Mouse (Mus musculus): Measurements from ENCODE around the gene Actr8.

Gene Actr8

GRCm38 (mm10) chr14:30041836-30042235, 63.7 kb downstream of the Actr8 start:
- DNase-seq: no peak

- no peak for DNase-seq
Measured at GRCm38 (mm10) chr14:30043356-30043940, 65.3 kb downstream of the Actr8 start.

GRCm38 (mm10) chr14:30045239-30045638, 67.1 kb downstream of the Actr8 start:
- no peak for DNase-seq

- DNase-seq: no peak
Measured at GRCm38 (mm10) chr14:30045704-30046220, 67.6 kb downstream of the Actr8 start.

GRCm38 (mm10) chr14:30046976-30047375, 68.8 kb downstream of the Actr8 start:
- DNase-seq: no peak

- DNase-seq: no peak
Measured at GRCm38 (mm10) chr14:30048049-30048448, 69.9 kb downstream of the Actr8 start.

- no peak for DNase-seq
Measured at GRCm38 (mm10) chr14:30050280-30050679, 72.1 kb downstream of the Actr8 start.

GRCm38 (mm10) chr14:30054922-30055321, 76.8 kb downstream of the Actr8 start:
- no peak for DNase-seq
